Comparison of ENCODE assay signal across 8 mouse cellular contexts in genomic region chr8:105935863-105936603, GRCm38 (mm10). TPM values are rescaled to one million over a fixed set of nuclear protein-coding genes. Genes with fewer than 3 reads are reported as not detected.
A peak's percentile ranks its signal among the peaks of the same experiment; 100 is the strongest.
DNase-seq lines count a peak whose midpoint lies in the region; ATAC-seq and TF ChIP-seq lines count a peak whose summit lies in the region.

No protein-coding gene starts in this region.

- H3K36me3 ChIP-seq in forebrain, embryonic 12.5 days (replicated peaks): 0 out of 2 replicates have a peak, but pooled peaks cover 10% of the 10 kb centered on the region
- peaks cover 18% of the 10 kb centered on the region for H3K36me3 ChIP-seq in liver, embryonic 13.5 days

- no peak for DNase-seq in cerebellum, adult 2 months
- no peak for DNase-seq in cerebellum, adult 8-10 months
- DNase-seq in 416B (ENCODE audit: low read depth): peak; percentile 35
- DNase-seq in liver, embryonic 13.5 days: no peak
- DNase-seq in ovary, adult 18-20 months (ENCODE audit: low spot score): no peak
- no peak for DNase-seq in right cerebral cortex, adult 2 months (ENCODE audit: low spot score in 2 of 2)
- DNase-seq in left cerebral cortex, adult 18-20 months (ENCODE audit: low spot score in 2 of 2): no peak

- no peaks in the 10 kb centered on the region for H3K27me3 ChIP-seq in cerebellum, adult 2 months (ENCODE audit: control insufficient read depth, insufficient read depth, low read length)
- no peaks in the 10 kb centered on the region for H3K27me3 ChIP-seq in forebrain, embryonic 12.5 days
- no peaks in the 10 kb centered on the region for H3K27me3 ChIP-seq in liver, embryonic 13.5 days

- peak overlapping the region; percentile 80 for H3K9ac ChIP-seq in forebrain, embryonic 12.5 days
- peak overlapping the region; percentile 85 for H3K9ac ChIP-seq in liver, embryonic 13.5 days

- H3K4me2 ChIP-seq in forebrain, embryonic 12.5 days: peak overlapping the region; percentile 99
- peak overlapping the region; percentile 94 for H3K4me2 ChIP-seq in liver, embryonic 13.5 days

- no peak for ATAC-seq in forebrain, embryonic 12.5 days (ENCODE audit: low FRiP score)
- no peak for ATAC-seq in liver, embryonic 13.5 days (ENCODE audit: low read depth)

- H3K4me3 ChIP-seq in cerebellum, adult 2 months (replicated peaks; ENCODE audit: insufficient read depth, low read depth, low read length): peak overlapping the region; percentile 97
- H3K4me3 ChIP-seq in forebrain, embryonic 12.5 days (replicated peaks): peak overlapping the region; percentile 71
- H3K4me3 ChIP-seq in liver, embryonic 13.5 days (replicated peaks): peak overlapping the region; percentile 80

- no peak overlapping the region for H3K27ac ChIP-seq in cerebellum, adult 2 months (ENCODE audit: insufficient read depth, low read length)
- H3K27ac ChIP-seq in forebrain, embryonic 12.5 days: 0 out of 2 replicates have a peak overlapping the region, but pooled peaks have one; percentile 79
- H3K27ac ChIP-seq in liver, embryonic 13.5 days: peak overlapping the region; percentile 78

- H3K4me1 ChIP-seq in cerebellum, adult 2 months (ENCODE audit: control insufficient read depth, insufficient read depth, low read length): peaks cover 2% of the 10 kb centered on the region; the same call in 1 of the 2 replicates
- peaks cover 22% of the 10 kb centered on the region for H3K4me1 ChIP-seq in forebrain, embryonic 12.5 days
- peaks cover 40% of the 10 kb centered on the region for H3K4me1 ChIP-seq in liver, embryonic 13.5 days (replicated peaks)

- TF ChIP-seq CTCF in cerebellum, adult 2 months (IDR thresholded peaks at IDR 0.05; ENCODE audit: borderline replicate concordance, insufficient read depth, low read depth, low read length): no peak

- WGBS in cerebellum, adult 2 months: 26% methylated on average over 7 of the region's 7 CpGs
- WGBS in forebrain, embryonic 12.5 days: 30% methylated on average over 7 of the region's 7 CpGs
- 17% methylated on average over 7 of the region's 7 CpGs for WGBS in liver, embryonic 13.5 days (ENCODE audit: insufficient replicate concordance)

- TF ChIP-seq POLR2A in cerebellum, adult 2 months (IDR thresholded peaks at IDR 0.05; ENCODE audit: borderline replicate concordance, insufficient read depth, low read length): no peak

- no peaks in the 10 kb centered on the region for H3K9me3 ChIP-seq in forebrain, embryonic 12.5 days
- H3K9me3 ChIP-seq in liver, embryonic 13.5 days (replicated peaks): no peaks in the 10 kb centered on the region

RNA-seq across cellular contexts. Expression of gene Psmb10, which starts 2.2 kb away (rescaled TPM):
- polyA plus RNA-seq in cerebellum, adult 2 months (2012; rRNA removed): 84.3 and 89.4 TPM in 2 replicates
- 18.9 and 22.8 TPM in 2 replicates for polyA plus RNA-seq in forebrain, embryonic 12.5 days (2016; fragmentation: Nextera tagmentation; extraction: Ambion mirVana)
- polyA plus RNA-seq in liver, embryonic 13.5 days (2015; fragmentation: Nextera tagmentation; extraction: Ambion mirVana): 68.9 and 81.6 TPM in 2 replicates
- total RNA-seq in left cerebral cortex, adult 18-20 months (2021): 10 to 100 TPM; 92.9 to 93.3 TPM

RNA-seq across cellular contexts. Expression of gene Ctrl, which starts 2.4 kb away (rescaled TPM):
- 2.6 and 3.4 TPM in 2 replicates for polyA plus RNA-seq in cerebellum, adult 2 months (2012; rRNA removed)
- polyA plus RNA-seq in forebrain, embryonic 12.5 days (2016; fragmentation: Nextera tagmentation; extraction: Ambion mirVana): 2.4 and 3.0 TPM in 2 replicates
- 0.35 and 0.60 TPM in 2 replicates for polyA plus RNA-seq in liver, embryonic 13.5 days (2015; fragmentation: Nextera tagmentation; extraction: Ambion mirVana)
- total RNA-seq in left cerebral cortex, adult 18-20 months (2021): 1 to 10 TPM; 1.9 to 2.4 TPM

RNA-seq across cellular contexts. Expression of gene Lcat, which starts 7.1 kb away (rescaled TPM):
- 106 and 110 TPM in 2 replicates for polyA plus RNA-seq in cerebellum, adult 2 months (2012; rRNA removed)
- 0.54 and 0.56 TPM in 2 replicates for polyA plus RNA-seq in forebrain, embryonic 12.5 days (2016; fragmentation: Nextera tagmentation; extraction: Ambion mirVana)
- polyA plus RNA-seq in liver, embryonic 13.5 days (2015; fragmentation: Nextera tagmentation; extraction: Ambion mirVana): 31.2 and 33.1 TPM in 2 replicates
- total RNA-seq in left cerebral cortex, adult 18-20 months (2021): 10 to 100 TPM; 22.8 to 26.4 TPM

RNA-seq across cellular contexts. Expression of gene Slc12a4, which starts 29.9 kb away (rescaled TPM):
- polyA plus RNA-seq in cerebellum, adult 2 months (2012; rRNA removed): 34.9 and 36.1 TPM in 2 replicates
- polyA plus RNA-seq in forebrain, embryonic 12.5 days (2016; fragmentation: Nextera tagmentation; extraction: Ambion mirVana): 12.0 and 13.0 TPM in 2 replicates
- 12.6 and 13.1 TPM in 2 replicates for polyA plus RNA-seq in liver, embryonic 13.5 days (2015; fragmentation: Nextera tagmentation; extraction: Ambion mirVana)
- total RNA-seq in left cerebral cortex, adult 18-20 months (2021): 10 to 100 TPM; 17.3 to 19.2 TPM

RNA-seq across cellular contexts. Expression of gene Pskh1, which starts 35.8 kb away (rescaled TPM):
- polyA plus RNA-seq in cerebellum, adult 2 months (2012; rRNA removed): 13.6 and 14.1 TPM in 2 replicates
- polyA plus RNA-seq in forebrain, embryonic 12.5 days (2016; fragmentation: Nextera tagmentation; extraction: Ambion mirVana): 18.0 and 18.3 TPM in 2 replicates
- polyA plus RNA-seq in liver, embryonic 13.5 days (2015; fragmentation: Nextera tagmentation; extraction: Ambion mirVana): 9.6 and 10.0 TPM in 2 replicates
- 1 to 10 TPM; 6.6 to 7.6 TPM for total RNA-seq in left cerebral cortex, adult 18-20 months (2021)

Comparison
In these comparisons a context has a peak if more than half of its experiments do, and no peak if none do; other contexts are left out.
1. RNA of gene Lcat, which starts 7.1 kb away (polyA plus RNA-seq): 106 to 110 TPM in cerebellum, adult 2 months and 31.2 to 33.1 TPM in liver, embryonic 13.5 days; 0.54 to 0.56 TPM in forebrain, embryonic 12.5 days; every median in the first group is over 10 times any median in the second.
2. Peak in every context shown above with its lines, with median percentiles within 50 percentile points of each other: H3K4me3 ChIP-seq.